Mouse (Mus musculus) cerebellum, adult 11 months (tissue): ENCODE measurements around the gene Paics.
A peak's percentile ranks its signal among the peaks of the same experiment; 100 is the strongest.
"Not testable (repeated sequence)": the region's sequence is repeated elsewhere in the genome, so short reads cannot be mapped to it uniquely, and the experiment has no call there.

Source experiments
- DNase-seq: peaks from one replicate; pipeline ENCODE4 v3.0.0; 2022

Gene Paics

GRCm38 (mm10) chr5:76951106-76952027, at the start of gene Paics, which contains the start of gene Ppat:
Gene Paics (plus strand): TSS chr5:76951307.
Gene Ppat (minus strand): TSS chr5:76951578.
- DNase-seq = peak; percentile 96

- DNase-seq = no peak
Measured at GRCm38 (mm10) chr5:76902131-76902530, 49.0 kb upstream of the Paics start.

GRCm38 (mm10) chr5:76904713-76905404, 46.2 kb upstream of the Paics start:
- no peak for DNase-seq

GRCm38 (mm10) chr5:76905405-76906154, 45.5 kb upstream of the Paics start, which contains the start of gene Aasdh:
Gene Aasdh (minus strand): TSS chr5:76905514.
- DNase-seq = peak; percentile 95

GRCm38 (mm10) chr5:76906155-76906499, 45.0 kb upstream of the Paics start:
- no peak for DNase-seq

GRCm38 (mm10) chr5:76910807-76911206, 40.3 kb upstream of the Paics start:
- no peak for DNase-seq

GRCm38 (mm10) chr5:76912522-76912921, 38.6 kb upstream of the Paics start:
- DNase-seq = not testable (repeated sequence)

- no peak for DNase-seq
Measured at GRCm38 (mm10) chr5:76922833-76923232, 28.3 kb upstream of the Paics start.

GRCm38 (mm10) chr5:76923428-76923827, 27.7 kb upstream of the Paics start:
- DNase-seq = peak; percentile 63

- no peak for DNase-seq
Measured at GRCm38 (mm10) chr5:76924296-76924695, 26.8 kb upstream of the Paics start.

GRCm38 (mm10) chr5:76928124-76928832, 22.8 kb upstream of the Paics start:
- DNase-seq = no peak

GRCm38 (mm10) chr5:76929180-76929877, 21.8 kb upstream of the Paics start:
- DNase-seq = no peak

GRCm38 (mm10) chr5:76939717-76940116, 11.4 kb upstream of the Paics start:
- no peak for DNase-seq

GRCm38 (mm10) chr5:76941975-76942374, 9.1 kb upstream of the Paics start:
- no peak for DNase-seq

GRCm38 (mm10) chr5:76942505-76942904, 8.6 kb upstream of the Paics start:
- no peak for DNase-seq

GRCm38 (mm10) chr5:76944965-76945677, 6.0 kb upstream of the Paics start:
- DNase-seq = no peak

- DNase-seq = no peak
Measured at GRCm38 (mm10) chr5:76945678-76946033, 5.5 kb upstream of the Paics start.

GRCm38 (mm10) chr5:76947142-76947541, 4.0 kb upstream of the Paics start:
- no peak for DNase-seq

GRCm38 (mm10) chr5:76947758-76948157, 3.3 kb upstream of the Paics start:
- DNase-seq = no peak

- no peak for DNase-seq
Measured at GRCm38 (mm10) chr5:76950343-76951105, 583 bp upstream of the Paics start.
